Mouse (Mus musculus): ENCODE measurements around the gene Prmt1.
A peak's percentile ranks its signal among the peaks of the same experiment; 100 is the strongest.

Prmt1 gene

DNA sequence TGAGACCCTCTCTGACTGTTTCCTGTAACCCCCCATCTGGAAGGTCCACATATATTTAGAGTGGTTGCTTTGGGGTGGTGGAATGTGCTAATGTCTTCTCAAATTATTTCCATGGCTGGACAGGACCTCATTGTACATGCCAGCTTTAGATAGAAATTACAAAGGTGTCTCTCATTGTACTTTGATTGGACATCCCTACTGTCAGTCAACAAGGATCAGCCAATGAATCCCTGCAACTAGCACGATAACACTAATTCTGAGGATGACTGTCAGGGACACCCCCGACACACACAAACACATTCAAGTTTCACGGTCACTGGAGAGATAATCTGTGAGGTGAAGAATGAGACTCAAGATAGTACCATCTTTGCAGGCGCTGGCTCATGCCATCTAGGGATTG lies 47.7 kb downstream of the Prmt1 start:
- DNase-seq: no peak

- DNase-seq: peak; percentile 100
These were observed 56.9 kb downstream of the Prmt1 start, which contains the start of gene Ap2a1 for GRCm38 (mm10) chr7:44929204-44930151. Gene Ap2a1 (minus strand): TSS chr7:44929496.

GRCm38 (mm10) chr7:44928570-44928969 lies 57.8 kb downstream of the Prmt1 start:
- no peak for DNase-seq
